Mouse (Mus musculus): Measurements from ENCODE around the gene Tamm41. TPM values are rescaled to one million over a fixed set of nuclear protein-coding genes. Genes with fewer than 3 reads are reported as not detected.
A peak's percentile ranks its signal among the peaks of the same experiment; 100 is the strongest.

Gene Tamm41
- polyA plus RNA-seq, 1 experiment from 2014 or later = 52.6 TPM

DNA sequence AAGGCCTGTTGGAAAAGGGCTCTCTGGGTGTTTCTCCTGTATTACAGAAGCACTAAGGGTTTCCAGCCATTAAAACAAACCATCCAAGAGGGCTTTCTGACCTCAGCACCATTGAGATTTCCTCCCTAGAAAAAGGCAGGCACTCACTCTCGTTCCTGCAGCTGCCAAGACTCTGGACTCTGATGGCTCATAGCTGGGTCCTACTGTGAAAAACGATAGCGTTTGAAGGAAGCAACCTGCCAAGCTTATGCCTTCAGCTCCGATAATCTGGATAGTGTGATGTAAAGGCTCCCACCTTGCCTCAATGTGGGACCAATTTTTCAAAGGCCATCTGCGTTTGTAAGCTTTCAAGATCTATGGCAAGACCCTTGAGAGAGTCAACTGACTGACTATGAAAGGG lies 43.6 kb downstream of the Tamm41 start:
- Histone ChIP-seq H3K27ac (peak overlapping the region; percentile 13; the same call in 1 of the 2 replicates), H3K27me3 (replicated peaks) (no peaks in the 10 kb centered on the region), H3K4me3 (replicated peaks) (no peak overlapping the region), H3K9ac (no peak overlapping the region), H3K4me2 (no peak overlapping the region), H3K4me1 (0 out of 2 replicates have a peak, but pooled peaks cover 5% of the 10 kb centered on the region), H3K9me3 (no peaks in the 10 kb centered on the region), H3K36me3 (no peaks in the 10 kb centered on the region)
- WGBS = 73% methylated on average over 5 of the region's 5 CpGs
- ATAC-seq (ENCODE audit: insufficient read depth, low FRiP score, low read depth) = no peak

GRCm38 (mm10) chr6:114993659-114994058 lies 44.0 kb downstream of the Tamm41 start:
- Histone ChIP-seq H3K4me3 (replicated peaks) (no peak overlapping the region), H3K4me1 (0 out of 2 replicates have a peak, but pooled peaks cover 9% of the 10 kb centered on the region), H3K36me3 (no peaks in the 10 kb centered on the region), H3K9ac (no peak overlapping the region), H3K9me3 (no peaks in the 10 kb centered on the region), H3K4me2 (no peak overlapping the region), H3K27me3 (replicated peaks) (no peaks in the 10 kb centered on the region), H3K27ac (peak overlapping the region; percentile 13; the same call in 1 of the 2 replicates)
- 56% methylated on average over 8 of the region's 8 CpGs for WGBS
- ATAC-seq (ENCODE audit: insufficient read depth, low FRiP score, low read depth) = no peak

- H3K27ac ChIP-seq = no peak overlapping the region
- H3K9me3 ChIP-seq = no peaks in the 10 kb centered on the region
- H3K4me2 ChIP-seq = no peak overlapping the region
- 84% methylated on average over 4 of the region's 4 CpGs for WGBS
- H3K4me1 ChIP-seq = 0 out of 2 replicates have a peak, but pooled peaks cover 5% of the 10 kb centered on the region
- H3K9ac ChIP-seq = no peak overlapping the region
- H3K27me3 ChIP-seq (replicated peaks) = no peaks in the 10 kb centered on the region
- no peak for ATAC-seq (ENCODE audit: insufficient read depth, low FRiP score, low read depth)
- H3K4me3 ChIP-seq (replicated peaks) = no peak overlapping the region
- no peaks in the 10 kb centered on the region for H3K36me3 ChIP-seq
Measured at GRCm38 (mm10) chr6:114991909-114992308, 45.8 kb downstream of the Tamm41 start.

GRCm38 (mm10) chr6:114988619-114988980 lies 49.1 kb downstream of the Tamm41 start:
- Histone ChIP-seq H3K4me2 (no peak overlapping the region), H3K27me3 (replicated peaks) (no peaks in the 10 kb centered on the region), H3K9ac (no peak overlapping the region), H3K4me3 (replicated peaks) (no peak overlapping the region), H3K36me3 (no peaks in the 10 kb centered on the region), H3K9me3 (no peaks in the 10 kb centered on the region), H3K27ac (peak overlapping the region; percentile 93), H3K4me1 (0 out of 2 replicates have a peak, but pooled peaks cover 5% of the 10 kb centered on the region)
- peak; percentile 82; the same call in 1 of the 2 replicates for ATAC-seq (ENCODE audit: insufficient read depth, low FRiP score, low read depth)
- 47% methylated on average over 3 of the region's 3 CpGs for WGBS

- Histone ChIP-seq H3K4me2 (no peak overlapping the region), H3K4me1 (0 out of 2 replicates have a peak, but pooled peaks cover 5% of the 10 kb centered on the region), H3K27ac (peak overlapping the region; percentile 93), H3K4me3 (replicated peaks) (no peak overlapping the region), H3K9ac (no peak overlapping the region), H3K9me3 (no peaks in the 10 kb centered on the region), H3K36me3 (no peaks in the 10 kb centered on the region), H3K27me3 (replicated peaks) (no peaks in the 10 kb centered on the region)
- peak; percentile 81 for ATAC-seq (ENCODE audit: insufficient read depth, low FRiP score, low read depth)
- WGBS = 61% methylated on average over 7 of the region's 7 CpGs
Measured at GRCm38 (mm10) chr6:114987966-114988618, 49.6 kb downstream of the Tamm41 start.

DNA sequence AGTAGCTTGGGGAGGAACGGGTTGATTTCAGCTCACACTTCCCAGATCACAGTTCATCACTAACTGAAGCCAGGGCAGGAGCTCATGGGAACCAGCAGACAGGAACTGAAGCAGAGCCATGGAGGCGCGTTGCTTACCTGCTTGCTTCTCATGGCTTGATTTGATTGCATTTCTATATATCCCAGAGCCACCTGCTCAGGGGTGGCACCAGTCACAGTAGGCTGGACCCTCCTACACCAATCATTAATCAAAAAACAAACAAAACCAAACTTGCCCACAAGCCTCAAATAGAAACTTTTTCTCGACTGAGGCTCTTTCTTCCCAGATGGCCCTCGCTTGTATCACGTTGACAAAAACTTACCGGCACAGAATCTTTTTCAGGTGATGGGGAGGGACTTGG lies 55.0 kb downstream of the Tamm41 start:
- Histone ChIP-seq H3K36me3 (no peaks in the 10 kb centered on the region), H3K4me2 (no peak overlapping the region), H3K27me3 (replicated peaks) (no peaks in the 10 kb centered on the region), H3K4me1 (no peaks in the 10 kb centered on the region), H3K9ac (no peak overlapping the region), H3K4me3 (replicated peaks) (no peak overlapping the region), H3K9me3 (no peaks in the 10 kb centered on the region), H3K27ac (no peak overlapping the region)
- WGBS = 59% methylated on average over 7 of the region's 7 CpGs
- ATAC-seq (ENCODE audit: insufficient read depth, low FRiP score, low read depth) = peak; percentile 76; the same call in 1 of the 2 replicates

DNA sequence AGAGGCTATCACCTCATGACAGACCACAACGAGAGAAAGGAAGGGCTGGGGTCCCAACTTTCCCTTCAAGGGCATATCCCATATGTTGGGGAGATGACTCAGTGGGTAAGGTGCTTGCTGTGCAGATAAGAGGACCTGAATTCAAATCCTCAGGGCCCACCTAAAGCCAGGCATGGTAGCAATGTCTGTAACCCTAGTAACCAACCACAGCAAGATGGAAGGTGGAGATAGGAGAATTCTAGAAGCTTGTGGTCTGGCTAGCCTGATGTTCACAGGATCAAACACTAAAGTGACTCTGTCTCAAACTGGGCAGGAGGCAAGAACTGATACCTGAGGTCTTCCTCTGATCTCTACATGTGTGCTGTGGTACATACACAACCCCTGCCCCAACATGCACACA lies 58.0 kb downstream of the Tamm41 start:
- 56% methylated on average over 1 of the region's 1 CpGs for WGBS
- H3K27ac ChIP-seq = no peak overlapping the region
- no peak for ATAC-seq (ENCODE audit: insufficient read depth, low FRiP score, low read depth)
- H3K4me3 ChIP-seq (replicated peaks) = no peak overlapping the region
- no peak overlapping the region for H3K9ac ChIP-seq
- H3K9me3 ChIP-seq = no peaks in the 10 kb centered on the region
- no peak overlapping the region for H3K4me2 ChIP-seq
- H3K36me3 ChIP-seq = no peaks in the 10 kb centered on the region
- no peaks in the 10 kb centered on the region for H3K4me1 ChIP-seq
- H3K27me3 ChIP-seq (replicated peaks) = no peaks in the 10 kb centered on the region

- Histone ChIP-seq H3K36me3 (no peaks in the 10 kb centered on the region), H3K4me3 (replicated peaks) (no peak overlapping the region), H3K4me1 (no peaks in the 10 kb centered on the region), H3K4me2 (no peak overlapping the region), H3K9ac (no peak overlapping the region), H3K27ac (no peak overlapping the region), H3K27me3 (replicated peaks) (no peaks in the 10 kb centered on the region), H3K9me3 (no peaks in the 10 kb centered on the region)
- no peak for ATAC-seq (ENCODE audit: insufficient read depth, low FRiP score, low read depth)
- WGBS = 66% methylated on average over 7 of the region's 7 CpGs
Measured at GRCm38 (mm10) chr6:114976915-114977419, 60.7 kb downstream of the Tamm41 start.

- H3K4me1 ChIP-seq = peaks cover 4% of the 10 kb centered on the region
- no peak overlapping the region for H3K4me2 ChIP-seq
- no peak for ATAC-seq (ENCODE audit: insufficient read depth, low FRiP score, low read depth)
- no peaks in the 10 kb centered on the region for H3K9me3 ChIP-seq
- H3K4me3 ChIP-seq (replicated peaks) = no peak overlapping the region
- no peak overlapping the region for H3K27ac ChIP-seq
- no peak overlapping the region for H3K9ac ChIP-seq
- H3K27me3 ChIP-seq (replicated peaks) = no peaks in the 10 kb centered on the region
- H3K36me3 ChIP-seq = no peaks in the 10 kb centered on the region
- WGBS = 93% methylated on average over 1 of the region's 1 CpGs
Measured at GRCm38 (mm10) chr6:114974331-114974730, 63.3 kb downstream of the Tamm41 start.

DNA sequence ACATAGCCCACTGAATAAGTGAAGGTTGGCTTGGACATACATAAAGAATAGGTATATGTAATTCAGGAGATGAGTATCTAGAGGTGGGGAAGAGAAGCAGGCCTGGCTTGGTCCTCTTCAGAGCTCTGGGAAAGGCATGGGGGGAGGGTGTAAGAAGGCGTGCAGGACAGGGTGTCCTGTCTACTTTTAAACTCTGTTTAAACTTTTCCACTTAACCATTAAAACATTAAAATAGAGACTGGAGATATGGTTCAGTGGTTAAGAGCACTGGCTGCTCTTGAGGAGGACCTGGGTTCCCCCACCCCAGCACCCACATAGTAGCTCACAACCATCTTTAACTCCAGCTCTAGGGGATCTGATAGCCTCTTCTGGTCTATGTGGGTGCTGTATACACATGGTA lies 64.7 kb downstream of the Tamm41 start:
- H3K27ac ChIP-seq = no peak overlapping the region
- no peak for ATAC-seq (ENCODE audit: insufficient read depth, low FRiP score, low read depth)
- H3K4me2 ChIP-seq = no peak overlapping the region
- H3K4me1 ChIP-seq = peaks cover 9% of the 10 kb centered on the region
- no peak overlapping the region for H3K4me3 ChIP-seq (replicated peaks)
- no peaks in the 10 kb centered on the region for H3K27me3 ChIP-seq (replicated peaks)
- H3K9ac ChIP-seq = no peak overlapping the region
- H3K36me3 ChIP-seq = no peaks in the 10 kb centered on the region
- 45% methylated on average over 1 of the region's 1 CpGs for WGBS
- no peaks in the 10 kb centered on the region for H3K9me3 ChIP-seq

- WGBS = 64% methylated on average over 5 of the region's 5 CpGs
- H3K4me1 ChIP-seq = peaks cover 9% of the 10 kb centered on the region
- H3K4me3 ChIP-seq (replicated peaks) = no peak overlapping the region
- no peaks in the 10 kb centered on the region for H3K9me3 ChIP-seq
- H3K9ac ChIP-seq = no peak overlapping the region
- no peaks in the 10 kb centered on the region for H3K36me3 ChIP-seq
- H3K27ac ChIP-seq = no peak overlapping the region
- no peak overlapping the region for H3K4me2 ChIP-seq
- no peak for ATAC-seq (ENCODE audit: insufficient read depth, low FRiP score, low read depth)
- H3K27me3 ChIP-seq (replicated peaks) = no peaks in the 10 kb centered on the region
Measured at GRCm38 (mm10) chr6:114970895-114971294, 66.8 kb downstream of the Tamm41 start.

GRCm38 (mm10) chr6:114970386-114970785 lies 67.3 kb downstream of the Tamm41 start:
- Histone ChIP-seq H3K4me2 (peak overlapping the region; percentile 19; the same call in 1 of the 2 replicates), H3K27me3 (replicated peaks) (no peaks in the 10 kb centered on the region), H3K4me1 (peaks cover 9% of the 10 kb centered on the region), H3K27ac (peak overlapping the region; percentile 32; the same call in 1 of the 2 replicates), H3K4me3 (replicated peaks) (no peak overlapping the region), H3K9ac (no peak overlapping the region), H3K9me3 (no peaks in the 10 kb centered on the region), H3K36me3 (no peaks in the 10 kb centered on the region)
- WGBS = 24% methylated on average over 6 of the region's 6 CpGs
- no peak for ATAC-seq (ENCODE audit: insufficient read depth, low FRiP score, low read depth)
